16 mouse cellular contexts compared by ENCODE assay signal in genomic region chr6:99619466-99619865, GRCm38 (mm10). TPM values are rescaled to one million over a fixed set of nuclear protein-coding genes. Genes with fewer than 3 reads are reported as not detected.
DNase-seq lines count a peak whose midpoint lies in the region; ATAC-seq and TF ChIP-seq lines count a peak whose summit lies in the region.
"Had no signal": no experiment of that assay in that cellular context is flagged by ENCODE, and none has a peak within 500 bp of the region (broad histone marks: within the 10 kb centered on the region; RNA-seq: fewer than 3 reads in every experiment).

No protein-coding gene starts in this region.

- DNase-seq in heart, adult 11 months: peak; percentile 91
- no peak for DNase-seq in heart, postnatal 10 days
- DNase-seq in thymus, adult 2 months: peak; percentile 32
- DNase-seq in thymus, postnatal 4 days: no peak
- peak; percentile 55 to 70 for DNase-seq in kidney, postnatal 4 days
- no peak for DNase-seq in cerebellum, adult 11 months
- DNase-seq in gastrocnemius, adult 2 months: no peak
- DNase-seq: adrenal gland, postnatal 36 days; cerebellum, postnatal 10 days; heart, postnatal 14 days; lung, postnatal 10 days had no signal

- WGBS in thymus, adult 2 months: 23% methylated on average over 8 of the region's 8 CpGs

- no peak for TF ChIP-seq CTCF in thymus, adult 2 months (IDR thresholded peaks at IDR 0.05; ENCODE audit: borderline replicate concordance, control insufficient read depth, extremely low read depth, insufficient read depth, low read length, poor library complexity)
- TF ChIP-seq CTCF in gastrocnemius, adult 2 months (IDR thresholded peaks at IDR 0.05): no peak

- H3K36me3 ChIP-seq in thymus, adult 2 months (ENCODE audit: control insufficient read depth, insufficient read depth, low read length): 0 out of 2 replicates have a peak, but pooled peaks cover 3% of the 10 kb centered on the region
- H3K36me3 ChIP-seq: embryonic facial prominence, embryonic 15.5 days; forebrain, embryonic 12.5 days; hindbrain, embryonic 15.5 days; midbrain, embryonic 12.5 days had no signal

- ATAC-seq in megakaryocyte progenitor cell, adult 5-6 weeks (replicated peaks; ENCODE audit: poor library complexity): peak; percentile 73

- peaks cover 9% of the 10 kb centered on the region for H3K4me1 ChIP-seq in thymus, adult 2 months (replicated peaks; ENCODE audit: control insufficient read depth, insufficient read depth, low read length)

- intact Hi-C loops in heart, postnatal 10 days (cut with DNase I): no loop called here
- intact Hi-C loops in gastrocnemius, adult 2 months (cut with DNase I): no loop called here

- H3K4me3 ChIP-seq in thymus, adult 2 months (ENCODE audit: control insufficient read depth, insufficient read depth, low read length): no peak overlapping the region
- no peak overlapping the region for H3K4me3 ChIP-seq in gastrocnemius, adult 2 months
- H3K4me3 ChIP-seq: embryonic facial prominence, embryonic 15.5 days; forebrain, embryonic 12.5 days; hindbrain, embryonic 15.5 days; midbrain, embryonic 12.5 days had no signal

- H3K27me3 ChIP-seq in thymus, adult 2 months (ENCODE audit: control insufficient read depth, insufficient read depth, low read length): no peaks in the 10 kb centered on the region
- H3K27me3 ChIP-seq: embryonic facial prominence, embryonic 15.5 days had no signal

- H3K27ac ChIP-seq in thymus, adult 2 months (ENCODE audit: control insufficient read depth, insufficient read depth, low read length): no peak overlapping the region
- no peak overlapping the region for H3K27ac ChIP-seq in gastrocnemius, adult 2 months
- H3K27ac ChIP-seq: forebrain, embryonic 12.5 days; hindbrain, embryonic 15.5 days; midbrain, embryonic 12.5 days had no signal

- TF ChIP-seq POLR2A in thymus, adult 2 months (IDR thresholded peaks at IDR 0.05; ENCODE audit: control insufficient read depth, extremely low read depth, insufficient read depth, low read length, poor library complexity): no peak

RNA-seq across cellular contexts. Expression of gene Eif4e3, which starts 47.1 kb away (rescaled TPM):
- 10 to 100 TPM; 25.7 to 28.6 TPM for total RNA-seq in heart, postnatal 10 days (2021)
- polyA plus RNA-seq in thymus, adult 2 months (2012; rRNA removed): 30.4 and 34.4 TPM in 2 replicates
- total RNA-seq in megakaryocyte progenitor cell, adult 5-6 weeks (2015): 19.4 and 23.6 TPM in 2 replicates
- 19.8 and 20.8 TPM in 2 replicates for total RNA-seq in megakaryocyte progenitor cell, adult 5-6 weeks (2017)
- total RNA-seq in gastrocnemius, adult 2 months (2021): 10 to 100 TPM; 23.5 to 29.4 TPM

RNA-seq across cellular contexts. Expression of gene Gm20696, which starts 47.1 kb away (rescaled TPM):
- 1 to 10 TPM; 2.4 to 2.5 TPM for total RNA-seq in heart, postnatal 10 days (2021)
- polyA plus RNA-seq in thymus, adult 2 months (2012; rRNA removed): 2.7 and 3.3 TPM in 2 replicates
- total RNA-seq in megakaryocyte progenitor cell, adult 5-6 weeks (2015): 5.9 and 11.8 TPM in 2 replicates
- 2.7 and 3.5 TPM in 2 replicates for total RNA-seq in megakaryocyte progenitor cell, adult 5-6 weeks (2017)
- 1 to 10 TPM; 1.2 to 1.3 TPM for total RNA-seq in gastrocnemius, adult 2 months (2021)

Comparison
In these comparisons a context has a peak if more than half of its experiments do, and no peak if none do; other contexts are left out.
1. DNase-seq: peak in heart, adult 11 months (single experiment), thymus, adult 2 months (single experiment) and kidney, postnatal 4 days (2 of 2); none in heart, postnatal 10 days (0 of 2), thymus, postnatal 4 days (single experiment), cerebellum, adult 11 months (single experiment) and gastrocnemius, adult 2 months (single experiment).